Mouse (Mus musculus): ENCODE results near the gene Gm19402. TPM values are rescaled to one million over a fixed set of nuclear protein-coding genes. Genes with fewer than 3 reads are reported as not detected.
A peak's percentile ranks its signal among the peaks of the same experiment; 100 is the strongest.
"Not testable (repeated sequence)": the region's sequence is repeated elsewhere in the genome, so short reads cannot be mapped to it uniquely, and the experiment has no call there.

Gm19402 gene
- polyA plus RNA-seq, 1 experiment from 2014 or later, result not detected

- H3K9me3 ChIP-seq (replicated peaks; ENCODE audit: control insufficient read depth, low read length), result peaks cover 8% of the 10 kb centered on the region; the same call in 1 of the 2 replicates
- no peak for ATAC-seq (replicated peaks; ENCODE audit: extremely low read depth, insufficient read depth, low FRiP score)
These were observed 23.2 kb upstream of the Gm19402 start for GRCm38 (mm10) chr10:77713734-77714133.

DNA sequence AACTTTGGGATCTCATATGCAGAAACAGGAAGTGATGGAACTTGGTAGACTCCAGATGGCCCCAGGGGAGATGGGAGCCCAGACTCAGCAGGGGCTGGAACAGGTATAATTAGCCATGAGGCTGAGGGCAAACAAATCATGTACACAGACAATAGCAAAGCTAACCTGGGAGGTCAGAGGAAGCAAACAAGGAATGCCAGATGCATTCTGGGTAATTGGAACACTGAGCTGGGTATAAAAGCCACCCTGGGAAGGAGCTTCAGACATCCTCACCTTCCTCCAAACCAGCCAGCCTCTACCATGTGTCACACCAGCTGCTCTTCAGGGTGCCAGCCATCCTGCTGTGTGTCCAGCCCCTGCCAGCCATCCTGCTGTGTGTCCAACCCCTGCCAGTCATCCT is 20.6 kb upstream of the Gm19402 start, which contains the start of gene Gm10024:
Gene Gm10024, plus strand, starts transcription at position 301 of the 400 bp plus-strand sequence.
- H3K4me3 ChIP-seq (ENCODE audit: low read length); ATAC-seq (replicated peaks; ENCODE audit: extremely low read depth, insufficient read depth, low FRiP score); H3K9ac ChIP-seq (ENCODE audit: low read length); H3K4me1 ChIP-seq (ENCODE audit: control insufficient read depth, insufficient read depth, low read length); H3K27ac ChIP-seq (ENCODE audit: low read length); H3K27me3 ChIP-seq (ENCODE audit: control insufficient read depth, insufficient read depth, low read length); H3K4me2 ChIP-seq (ENCODE audit: low read depth, low read length); H3K36me3 ChIP-seq (ENCODE audit: control insufficient read depth, insufficient read depth): not testable (repeated sequence)
- H3K9me3 ChIP-seq (replicated peaks; ENCODE audit: control insufficient read depth, low read length), result peaks cover 12% of the 10 kb centered on the region

More at GRCm38 (mm10) chr10:77713734-77714133, 23.2 kb upstream of the Gm19402 start:
- Histone ChIP-seq H3K4me2 (ENCODE audit: low read depth, low read length) (no peak overlapping the region), H3K27ac (ENCODE audit: low read length) (no peak overlapping the region), H3K27me3 (ENCODE audit: control insufficient read depth, insufficient read depth, low read length) (no peaks in the 10 kb centered on the region), H3K4me3 (ENCODE audit: low read length) (no peak overlapping the region), H3K9ac (ENCODE audit: low read length) (no peak overlapping the region), H3K4me1 (ENCODE audit: control insufficient read depth, insufficient read depth, low read length) (no peaks in the 10 kb centered on the region), H3K36me3 (ENCODE audit: control insufficient read depth, insufficient read depth) (no peaks in the 10 kb centered on the region)
- WGBS, result 51% methylated on average over 4 of the region's 4 CpGs

DNA sequence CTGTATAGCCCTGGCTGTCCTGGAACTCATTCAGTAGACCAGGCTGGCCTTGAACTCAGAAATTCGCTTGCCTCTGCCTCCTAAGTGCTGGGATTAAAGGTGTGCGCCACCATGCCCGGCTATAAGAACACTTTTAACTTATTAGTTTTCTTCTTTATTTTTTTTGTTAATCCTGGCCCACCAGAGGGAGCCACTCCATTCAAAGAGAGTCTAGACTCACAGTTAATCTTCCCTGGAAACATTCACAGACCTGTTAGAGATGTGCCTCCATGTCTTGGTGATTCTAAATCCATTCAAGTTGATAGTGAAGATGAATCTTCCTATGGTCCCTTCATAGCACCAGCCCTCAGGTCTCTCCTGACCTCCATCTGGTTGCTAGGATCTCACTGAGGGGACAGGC is 19.3 kb upstream of the Gm19402 start:
- Histone ChIP-seq H3K4me1 (ENCODE audit: control insufficient read depth, insufficient read depth, low read length) (no peaks in the 10 kb centered on the region), H3K9ac (ENCODE audit: low read length) (no peak overlapping the region), H3K36me3 (ENCODE audit: control insufficient read depth, insufficient read depth) (no peaks in the 10 kb centered on the region), H3K9me3 (replicated peaks; ENCODE audit: control insufficient read depth, low read length) (peaks cover 14% of the 10 kb centered on the region), H3K4me2 (ENCODE audit: low read depth, low read length) (no peak overlapping the region), H3K4me3 (ENCODE audit: low read length) (no peak overlapping the region), H3K27ac (ENCODE audit: low read length) (no peak overlapping the region), H3K27me3 (ENCODE audit: control insufficient read depth, insufficient read depth, low read length) (no peaks in the 10 kb centered on the region)
- no peak for ATAC-seq (replicated peaks; ENCODE audit: extremely low read depth, insufficient read depth, low FRiP score)
- 77% methylated on average over 3 of the region's 3 CpGs for WGBS

- Histone ChIP-seq H3K9ac (ENCODE audit: low read length) (no peak within 1 kb of the TSS), H3K27me3 (ENCODE audit: control insufficient read depth, insufficient read depth, low read length) (no peaks in the 10 kb centered on the region), H3K4me1 (ENCODE audit: control insufficient read depth, insufficient read depth, low read length) (no peaks in the 10 kb centered on the region), H3K4me3 (ENCODE audit: low read length) (no peak within 1 kb of the TSS), H3K27ac (ENCODE audit: low read length) (no peak within 1 kb of the TSS), H3K36me3 (ENCODE audit: control insufficient read depth, insufficient read depth) (no peaks in the 10 kb centered on the region), H3K4me2 (ENCODE audit: low read depth, low read length) (no peak within 1 kb of the TSS), H3K9me3 (replicated peaks; ENCODE audit: control insufficient read depth, low read length) (peaks cover 9% of the 10 kb centered on the region)
- ATAC-seq (replicated peaks; ENCODE audit: extremely low read depth, insufficient read depth, low FRiP score), result no peak
- WGBS, result 89% methylated on average over 1 of the region's 1 CpGs
These were observed 15.8 kb upstream of the Gm19402 start, which contains the start of gene Gm10272 for GRCm38 (mm10) chr10:77706326-77706725. Gene Gm10272, plus strand, starts transcription at chr10:77706626.

- ATAC-seq (replicated peaks; ENCODE audit: extremely low read depth, insufficient read depth, low FRiP score), result no peak
- WGBS, result 42% methylated on average over 4 of the region's 4 CpGs
- H3K9ac ChIP-seq (ENCODE audit: low read length), result no peak within 1 kb of the TSS
- no peak within 1 kb of the TSS for H3K4me3 ChIP-seq (ENCODE audit: low read length)
- peaks cover 4% of the 10 kb centered on the region; the same call in 1 of the 2 replicates for H3K9me3 ChIP-seq (replicated peaks; ENCODE audit: control insufficient read depth, low read length)
- H3K36me3 ChIP-seq (ENCODE audit: control insufficient read depth, insufficient read depth), result no peaks in the 10 kb centered on the region
- no peaks in the 10 kb centered on the region for H3K27me3 ChIP-seq (ENCODE audit: control insufficient read depth, insufficient read depth, low read length)
- no peak within 1 kb of the TSS for H3K4me2 ChIP-seq (ENCODE audit: low read depth, low read length)
- H3K4me1 ChIP-seq (ENCODE audit: control insufficient read depth, insufficient read depth, low read length), result no peaks in the 10 kb centered on the region
- no peak within 1 kb of the TSS for H3K27ac ChIP-seq (ENCODE audit: low read length)
These were observed 6.6 kb upstream of the Gm19402 start, which contains the start of gene Gm9508 for GRCm38 (mm10) chr10:77697133-77697532. Gene Gm9508, minus strand, starts transcription at chr10:77697233.

- 30% methylated on average over 10 of the region's 10 CpGs for WGBS
- H3K9me3 ChIP-seq (replicated peaks; ENCODE audit: control insufficient read depth, low read length), result no peaks in the 10 kb centered on the region
- ATAC-seq (replicated peaks; ENCODE audit: extremely low read depth, insufficient read depth, low FRiP score), result no peak
- no peak overlapping the region for H3K4me2 ChIP-seq (ENCODE audit: low read depth, low read length)
- H3K36me3 ChIP-seq (ENCODE audit: control insufficient read depth, insufficient read depth), result no peaks in the 10 kb centered on the region
- peaks cover 9% of the 10 kb centered on the region for H3K4me1 ChIP-seq (ENCODE audit: control insufficient read depth, insufficient read depth, low read length)
- peaks cover 51% of the 10 kb centered on the region for H3K27me3 ChIP-seq (ENCODE audit: control insufficient read depth, insufficient read depth, low read length)
- H3K27ac ChIP-seq (ENCODE audit: low read length), result no peak overlapping the region
- no peak overlapping the region for H3K4me3 ChIP-seq (ENCODE audit: low read length)
- no peak overlapping the region for H3K9ac ChIP-seq (ENCODE audit: low read length)
These were observed 3.5 kb downstream of the Gm19402 start for GRCm38 (mm10) chr10:77687021-77687420.

DNA sequence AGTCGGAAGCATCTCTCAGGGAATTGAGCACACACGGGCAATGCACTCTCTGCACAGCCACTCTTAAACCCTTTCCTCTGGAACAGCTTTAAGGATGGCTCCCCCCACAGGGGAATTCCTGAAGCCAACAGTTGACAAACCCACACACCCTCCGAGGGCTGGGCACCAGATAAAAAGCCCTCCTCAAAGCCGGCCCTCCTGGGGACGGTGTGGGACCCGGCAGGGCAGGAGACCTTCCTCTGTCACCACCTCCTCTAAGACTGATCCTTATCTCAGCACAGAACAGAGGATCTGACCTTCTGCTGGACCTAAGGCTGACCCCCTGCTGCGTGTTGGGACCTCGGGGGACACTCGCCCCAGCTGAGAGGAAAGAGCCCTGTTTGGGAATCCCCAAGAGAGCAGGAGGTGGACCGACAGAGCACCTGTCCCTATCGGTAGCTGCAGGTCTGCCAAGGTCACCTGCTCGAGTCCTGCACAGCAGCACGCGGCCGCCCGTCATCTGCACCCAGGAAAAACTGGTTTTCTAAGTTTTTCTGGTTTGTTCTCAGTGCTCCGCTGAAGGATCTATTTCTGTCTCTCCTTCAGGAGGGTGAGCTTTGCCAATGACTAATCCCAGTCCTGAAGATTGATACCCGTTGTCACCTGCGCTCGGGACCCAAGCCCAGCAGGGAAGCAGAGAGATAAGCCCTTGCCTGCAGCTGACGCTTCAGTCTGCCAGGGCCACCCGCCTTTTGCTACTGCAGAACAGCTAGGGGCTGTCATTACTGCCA is 4.5 kb downstream of the Gm19402 start, which contains the start of gene Tspear:
Gene Tspear, plus strand, starts transcription at position 675 of the 770 bp plus-strand sequence.
- H3K4me2 ChIP-seq (ENCODE audit: low read depth, low read length), result peak within 1 kb of the TSS; percentile 22
- no peak within 1 kb of the TSS for H3K27ac ChIP-seq (ENCODE audit: low read length)
- no peak within 1 kb of the TSS for H3K9ac ChIP-seq (ENCODE audit: low read length)
- peaks cover 9% of the 10 kb centered on the region for H3K4me1 ChIP-seq (ENCODE audit: control insufficient read depth, insufficient read depth, low read length)
- H3K36me3 ChIP-seq (ENCODE audit: control insufficient read depth, insufficient read depth), result no peaks in the 10 kb centered on the region
- peak; percentile 23; the same call in 1 of the 2 replicates for ATAC-seq (replicated peaks; ENCODE audit: extremely low read depth, insufficient read depth, low FRiP score)
- H3K4me3 ChIP-seq (ENCODE audit: low read length), result peak within 1 kb of the TSS; percentile 9
- WGBS, result 4% methylated on average over 22 of the region's 22 CpGs
- H3K9me3 ChIP-seq (replicated peaks; ENCODE audit: control insufficient read depth, low read length), result no peaks in the 10 kb centered on the region
- H3K27me3 ChIP-seq (ENCODE audit: control insufficient read depth, insufficient read depth, low read length), result peaks cover 51% of the 10 kb centered on the region

GRCm38 (mm10) chr10:77684181-77684580 is 6.4 kb downstream of the Gm19402 start:
- Histone ChIP-seq H3K4me1 (ENCODE audit: control insufficient read depth, insufficient read depth, low read length) (peaks cover 9% of the 10 kb centered on the region), H3K4me2 (ENCODE audit: low read depth, low read length) (no peak overlapping the region), H3K27me3 (ENCODE audit: control insufficient read depth, insufficient read depth, low read length) (peaks cover 53% of the 10 kb centered on the region), H3K4me3 (ENCODE audit: low read length) (no peak overlapping the region), H3K9ac (ENCODE audit: low read length) (no peak overlapping the region), H3K36me3 (ENCODE audit: control insufficient read depth, insufficient read depth) (no peaks in the 10 kb centered on the region), H3K9me3 (replicated peaks; ENCODE audit: control insufficient read depth, low read length) (no peaks in the 10 kb centered on the region), H3K27ac (ENCODE audit: low read length) (no peak overlapping the region)
- no peak for ATAC-seq (replicated peaks; ENCODE audit: extremely low read depth, insufficient read depth, low FRiP score)
- 35% methylated on average over 8 of the region's 8 CpGs for WGBS

DNA sequence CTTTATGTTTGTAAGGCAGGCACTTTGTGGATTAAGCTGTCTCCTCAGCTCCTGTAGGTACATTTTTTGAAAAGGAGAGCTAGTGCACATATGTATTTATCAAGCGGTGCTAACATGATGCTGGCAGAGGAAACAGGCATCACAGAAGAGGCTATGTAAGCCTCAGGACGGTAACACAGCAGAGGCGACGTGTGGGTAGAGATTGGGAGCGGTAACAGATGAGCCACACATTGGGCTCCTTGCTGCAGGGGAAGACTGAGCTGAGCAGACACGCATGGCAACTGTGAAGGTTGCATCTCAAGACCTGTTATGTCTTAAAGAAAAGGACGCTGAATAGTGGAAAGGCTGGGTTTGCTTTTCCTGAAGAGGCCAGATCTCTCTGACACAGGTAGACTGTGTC is 7.6 kb downstream of the Gm19402 start:
- 70% methylated on average over 7 of the region's 7 CpGs for WGBS
- no peak for ATAC-seq (replicated peaks; ENCODE audit: extremely low read depth, insufficient read depth, low FRiP score)
- H3K36me3 ChIP-seq (ENCODE audit: control insufficient read depth, insufficient read depth), result no peaks in the 10 kb centered on the region

More for the DNA sequence above, 7.6 kb downstream of the Gm19402 start:
- Histone ChIP-seq H3K4me1 (ENCODE audit: control insufficient read depth, insufficient read depth, low read length) (peaks cover 9% of the 10 kb centered on the region), H3K27ac (ENCODE audit: low read length) (no peak overlapping the region), H3K4me3 (ENCODE audit: low read length) (no peak overlapping the region), H3K9ac (ENCODE audit: low read length) (no peak overlapping the region), H3K27me3 (ENCODE audit: control insufficient read depth, insufficient read depth, low read length) (peaks cover 52% of the 10 kb centered on the region), H3K9me3 (replicated peaks; ENCODE audit: control insufficient read depth, low read length) (no peaks in the 10 kb centered on the region), H3K4me2 (ENCODE audit: low read depth, low read length) (no peak overlapping the region)
